In the genomic region with DNA sequence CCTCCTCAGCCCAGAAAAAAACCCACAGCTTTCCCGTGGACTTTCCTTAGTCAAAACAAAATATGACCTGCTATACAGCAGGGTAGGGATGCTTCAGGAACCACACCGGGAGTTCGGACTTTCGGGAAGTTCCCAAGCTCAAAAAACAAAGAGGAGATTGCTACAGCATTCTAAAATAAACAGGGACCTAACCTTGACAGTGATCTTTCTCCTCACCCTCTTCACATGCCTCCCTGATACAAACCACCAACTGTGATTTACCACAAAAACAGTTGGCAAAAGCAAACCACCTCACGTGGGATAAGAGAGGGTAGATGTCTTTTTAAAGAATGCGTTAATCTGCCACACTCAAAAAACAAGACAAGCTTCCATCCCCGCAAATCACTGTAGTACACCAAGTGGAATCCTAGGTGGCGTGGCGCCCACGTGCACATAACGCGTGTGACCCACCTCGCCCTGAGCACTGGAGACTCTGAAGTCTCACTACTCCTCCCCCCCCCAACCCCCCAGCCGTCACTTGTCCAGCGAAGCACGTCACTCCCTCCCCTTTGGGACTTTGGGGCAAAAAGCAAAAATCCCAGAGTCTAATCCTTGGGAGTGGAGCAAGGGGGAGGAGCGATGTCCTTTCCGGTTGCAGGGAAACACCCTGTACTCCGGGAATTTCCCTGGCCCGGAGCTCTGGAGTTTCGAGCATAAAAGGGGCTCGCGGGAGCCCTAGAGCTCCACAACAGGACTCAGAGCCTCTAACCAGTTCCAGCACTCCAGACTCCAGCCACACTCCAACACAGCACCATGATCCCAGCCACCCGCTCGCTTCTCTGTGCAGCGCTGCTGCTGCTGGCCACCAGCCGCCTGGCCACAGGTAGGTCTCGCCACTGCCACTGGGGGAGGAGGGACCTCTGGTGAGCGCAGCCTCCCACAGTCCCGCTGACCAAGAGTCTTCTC, we compare ENCODE assay signal across 8 mouse cellular contexts. TPM values are rescaled to one million over a fixed set of nuclear protein-coding genes. Genes with fewer than 3 reads are reported as not detected.
DNase-seq lines count a peak whose midpoint lies in the region; ATAC-seq and TF ChIP-seq lines count a peak whose summit lies in the region.

A gene (plus strand): TSS at position 723 of the 945 bp plus-strand sequence.

- no peak within 1 kb of the TSS for H3K27ac ChIP-seq in hindbrain, embryonic 15.5 days (replicated peaks)
- 0 out of 2 replicates have a peak within 1 kb of the TSS, but pooled peaks have one; percentile 36 for H3K27ac ChIP-seq in liver, embryonic 12.5 days
- no peak within 1 kb of the TSS for H3K27ac ChIP-seq in midbrain, postnatal 0 days (ENCODE audit: low read depth, low read length)

- H3K9me3 ChIP-seq in hindbrain, embryonic 15.5 days = no peaks in the 10 kb centered on the region
- no peaks in the 10 kb centered on the region for H3K9me3 ChIP-seq in liver, embryonic 12.5 days (replicated peaks)
- no peaks in the 10 kb centered on the region for H3K9me3 ChIP-seq in midbrain, postnatal 0 days (ENCODE audit: low read length)

- H3K27me3 ChIP-seq in hindbrain, embryonic 15.5 days = 0 out of 2 replicates have a peak, but pooled peaks cover 2% of the 10 kb centered on the region
- H3K27me3 ChIP-seq in liver, embryonic 12.5 days (replicated peaks) = peaks cover 19% of the 10 kb centered on the region
- no peaks in the 10 kb centered on the region for H3K27me3 ChIP-seq in midbrain, postnatal 0 days (ENCODE audit: insufficient read depth, low read length)

- WGBS in hindbrain, embryonic 15.5 days = 4% methylated on average over 30 of the region's 30 CpGs
- 12% methylated on average over 30 of the region's 30 CpGs for WGBS in liver, embryonic 12.5 days (ENCODE audit: insufficient replicate concordance)
- WGBS in midbrain, postnatal 0 days = 8% methylated on average over 29 of the region's 30 CpGs

- TF ChIP-seq CTCF in brain, embryonic 14.5 days (IDR thresholded peaks at IDR 0.05; ENCODE audit: borderline replicate concordance, extremely low read depth, insufficient read depth, insufficient read length) = peak; percentile 54
- peak; percentile 64 for TF ChIP-seq CTCF in midbrain, postnatal 0 days (IDR thresholded peaks at IDR 0.05)

- peak within 1 kb of the TSS; percentile 49 for H3K9ac ChIP-seq in hindbrain, embryonic 15.5 days
- H3K9ac ChIP-seq in liver, embryonic 12.5 days = peak within 1 kb of the TSS; percentile 31; the same call in 1 of the 2 replicates
- peak within 1 kb of the TSS; percentile 54 for H3K9ac ChIP-seq in midbrain, postnatal 0 days (replicated peaks; ENCODE audit: low read length, poor library complexity, severe bottlenecking)

- TF ChIP-seq POLR2A in brain, embryonic 14.5 days (IDR thresholded peaks at IDR 0.05; ENCODE audit: borderline replicate concordance, extremely low read depth, insufficient read depth, insufficient read length, poor library complexity, severe bottlenecking) = no peak

- H3K36me3 ChIP-seq in hindbrain, embryonic 15.5 days = no peaks in the 10 kb centered on the region
- H3K36me3 ChIP-seq in liver, embryonic 12.5 days = no peaks in the 10 kb centered on the region
- H3K36me3 ChIP-seq in midbrain, postnatal 0 days (ENCODE audit: insufficient read depth, low read length) = no peaks in the 10 kb centered on the region

- peak; percentile 89 for ATAC-seq in hindbrain, embryonic 15.5 days (ENCODE audit: low FRiP score, low read depth)
- ATAC-seq in liver, embryonic 12.5 days = peak; percentile 69
- peak; percentile 89 for ATAC-seq in midbrain, postnatal 0 days (ENCODE audit: low FRiP score)

- H3K4me3 ChIP-seq in hindbrain, embryonic 15.5 days = peak within 1 kb of the TSS; percentile 56
- peak within 1 kb of the TSS; percentile 43 for H3K4me3 ChIP-seq in liver, embryonic 12.5 days
- H3K4me3 ChIP-seq in midbrain, postnatal 0 days (ENCODE audit: low read depth, low read length) = peak within 1 kb of the TSS; percentile 54

- H3K4me2 ChIP-seq in hindbrain, embryonic 15.5 days = peak within 1 kb of the TSS; percentile 99
- H3K4me2 ChIP-seq in liver, embryonic 12.5 days = peak within 1 kb of the TSS; percentile 58
- peak within 1 kb of the TSS; percentile 96 for H3K4me2 ChIP-seq in midbrain, postnatal 0 days (ENCODE audit: low read depth, low read length, poor library complexity, severe bottlenecking)

- H3K4me1 ChIP-seq in hindbrain, embryonic 15.5 days (replicated peaks) = peaks cover 9% of the 10 kb centered on the region; the same call in 1 of the 2 replicates
- H3K4me1 ChIP-seq in liver, embryonic 12.5 days = no peaks in the 10 kb centered on the region
- no peaks in the 10 kb centered on the region for H3K4me1 ChIP-seq in midbrain, postnatal 0 days (ENCODE audit: insufficient read depth, low read length)

- peak; percentile 47 for DNase-seq in ES-CJ7 (ENCODE audit: low read depth, low spot score)
- DNase-seq in brain, embryonic 14.5 days (ENCODE audit: low read depth) = peak; percentile 54
- DNase-seq in gastrocnemius, adult 8-10 months (ENCODE audit: low spot score in 2 of 2) = peak; percentile 40 to 46
- DNase-seq in midbrain, postnatal 0 days (ENCODE audit: low spot score) = peak; percentile 62
- no peak for DNase-seq in thymus, postnatal 25 days
- no peak for DNase-seq in left cerebral cortex, adult 18-20 months (ENCODE audit: low spot score in 2 of 2)

RNA-seq across cellular contexts. Expression of the gene that starts here (rescaled TPM):
- polyA plus RNA-seq in brain, embryonic 14.5 days (2012; rRNA removed) = 0.11 and 0.25 TPM in 2 replicates
- not detected for total RNA-seq in gastrocnemius, adult 8-10 months (2022)
- 0.35 and 0.55 TPM in 2 replicates for polyA plus RNA-seq in hindbrain, embryonic 15.5 days (2015; fragmentation: Nextera tagmentation; extraction: Ambion mirVana)
- 0.21 and 0.24 TPM in 2 replicates for polyA plus RNA-seq in liver, embryonic 12.5 days (2016; fragmentation: Nextera tagmentation; extraction: Ambion mirVana)
- total RNA-seq in midbrain, postnatal 0 days (2014; rRNA removed) = not detected in 2 replicates
- polyA plus RNA-seq in midbrain, postnatal 0 days (2015; fragmentation: Nextera tagmentation; extraction: Ambion mirVana) = 0.56 and 0.78 TPM in 2 replicates
- total RNA-seq in left cerebral cortex, adult 18-20 months (2021) = not detected

Comparison
In these comparisons a context has a peak if more than half of its experiments do, and no peak if none do; other contexts are left out.
1. Peak in DNase-seq in brain, embryonic 14.5 days; RNA of the gene not detected or under 1 TPM.
2. Peak in DNase-seq in gastrocnemius, adult 8-10 months; RNA of the gene not detected or under 1 TPM.
3. Peak in ATAC-seq, H3K4me3 ChIP-seq, H3K9ac ChIP-seq and H3K4me2 ChIP-seq in hindbrain, embryonic 15.5 days; RNA of the gene not detected or under 1 TPM.
4. Peak in ATAC-seq, H3K4me3 ChIP-seq, H3K27ac ChIP-seq, H3K9ac ChIP-seq and H3K4me2 ChIP-seq in liver, embryonic 12.5 days; RNA of the gene not detected or under 1 TPM.
5. Peak in DNase-seq, ATAC-seq, H3K4me3 ChIP-seq, H3K9ac ChIP-seq and H3K4me2 ChIP-seq in midbrain, postnatal 0 days; RNA of the gene not detected or under 1 TPM.